In genomic region chr6:84573905-84574660, GRCm38 (mm10) we compare ENCODE assay signal across 8 mouse cellular contexts. TPM values are rescaled to one million over a fixed set of nuclear protein-coding genes. Genes with fewer than 3 reads are reported as not detected.
DNase-seq lines count a peak whose midpoint lies in the region; ATAC-seq and TF ChIP-seq lines count a peak whose summit lies in the region.

No protein-coding gene starts in this region.

- peak; percentile 32 to 35 for DNase-seq in cerebellum, postnatal 36 days
- no peak for DNase-seq in cerebellum, postnatal 4 days (ENCODE audit: low spot score in 2 of 2)
- no peak for DNase-seq in ES-E14 (ENCODE audit: low read depth, low spot score)
- DNase-seq in forelimb bud, embryonic 11.5 days (ENCODE audit: low read depth, low spot score): peak; percentile 30
- peak; percentile 45 for DNase-seq in limb, embryonic 14.5 days (ENCODE audit: low spot score)
- no peak for DNase-seq in B cell, adult 2 months
- no peak for DNase-seq in gastrocnemius, postnatal 4 days (ENCODE audit: low spot score in 2 of 2)
- no peak for DNase-seq in natural killer cell, adult 2 months (ENCODE audit: low spot score in 2 of 2)

- peaks cover 0 to 4% of the 10 kb centered on the region in 2 experiments; a peak in 2 of 4 replicates for H3K4me1 ChIP-seq in ES-E14 (ENCODE audit: control insufficient read depth in 2 of 2, insufficient read depth in 2 of 2, low read length in 2 of 2, poor library complexity in 1 of 2)
- peaks cover 26% of the 10 kb centered on the region for H3K4me1 ChIP-seq in limb, embryonic 14.5 days (ENCODE audit: control insufficient read depth, insufficient read depth, low read length)

- no peak for ATAC-seq in limb, embryonic 14.5 days (ENCODE audit: low FRiP score, low read depth)

- 42% methylated on average over 25 of the region's 25 CpGs for WGBS in limb, embryonic 14.5 days

- H3K4me3 ChIP-seq in ES-E14 (ENCODE audit: insufficient read depth in 1 of 2, low read depth in 1 of 2, low read length in 2 of 2, poor library complexity in 1 of 2, severe bottlenecking in 1 of 2): peak overlapping the region; percentile 59 to 67
- H3K4me3 ChIP-seq in limb, embryonic 14.5 days (replicated peaks; ENCODE audit: low read length): no peak overlapping the region

- no peak overlapping the region for H3K9ac ChIP-seq in ES-E14 (ENCODE audit: insufficient read depth, low read depth, low read length, poor library complexity, severe bottlenecking)
- no peak overlapping the region for H3K9ac ChIP-seq in limb, embryonic 14.5 days (ENCODE audit: low read depth, low read length, severe bottlenecking)

- TF ChIP-seq POLR2A in limb, embryonic 14.5 days (IDR thresholded peaks at IDR 0.05; ENCODE audit: borderline replicate concordance, extremely low read depth, insufficient read depth, insufficient read length): no peak

- no peaks in the 10 kb centered on the region for H3K36me3 ChIP-seq in ES-E14 (ENCODE audit: control insufficient read depth, insufficient read depth, low read length, poor library complexity, severe bottlenecking)
- H3K36me3 ChIP-seq in limb, embryonic 14.5 days (ENCODE audit: control insufficient read depth, insufficient read depth, low read length): peaks cover 54% of the 10 kb centered on the region

- H3K9me3 ChIP-seq in ES-E14 (ENCODE audit: control insufficient read depth, insufficient read depth, low read depth, low read length): no peaks in the 10 kb centered on the region
- no peaks in the 10 kb centered on the region for H3K9me3 ChIP-seq in limb, embryonic 14.5 days (ENCODE audit: control insufficient read depth, low read length)

- H3K27me3 ChIP-seq in limb, embryonic 14.5 days (ENCODE audit: control insufficient read depth, insufficient read depth, low read length): no peaks in the 10 kb centered on the region

- in situ Hi-C loops in ES-E14 (cut with MboI; ENCODE audit: low sequenced_read_pairs in 2 of 2, unreplicated experiment in 2 of 2): no loop called here

- no peak overlapping the region for H3K27ac ChIP-seq in ES-E14 (ENCODE audit: insufficient read depth, low read depth, low read length, poor library complexity, severe bottlenecking)
- H3K27ac ChIP-seq in limb, embryonic 14.5 days (replicated peaks; ENCODE audit: low read depth, low read length): no peak overlapping the region

- H3K4me2 ChIP-seq in limb, embryonic 14.5 days (replicated peaks; ENCODE audit: low read depth, low read length, severe bottlenecking): no peak overlapping the region

TF ChIP-seq in ES-E14, 5 proteins besides CTCF, POLR2A, EP300 and RAD21:
- TF ChIP-seq ZNF384 (IDR thresholded peaks at IDR 0.05; ENCODE audit: low read depth, low read length) (no peak), ZC3H11A (IDR thresholded peaks at IDR 0.05; ENCODE audit: borderline replicate concordance, low read depth, low read length) (no peak), HCFC1 (IDR thresholded peaks at IDR 0.05; ENCODE audit: borderline replicate concordance, insufficient read depth, low read length) (no peak), CHD2 (IDR thresholded peaks at IDR 0.05; ENCODE audit: low read depth, low read length) (no peak), MAFK (IDR thresholded peaks at IDR 0.05; ENCODE audit: insufficient read depth, low read depth, low read length) (no peak)

RNA-seq across cellular contexts. Expression of gene Cyp26b1, which starts 19.6 kb away (rescaled TPM):
- total RNA-seq in ES-E14 (2012; rRNA removed): 0.48 and 0.54 TPM in 2 replicates
- polyA plus RNA-seq in limb, embryonic 14.5 days (2012; rRNA removed): 20.1 and 26.1 TPM in 2 replicates
- polyA plus RNA-seq in limb, embryonic 14.5 days (2014; fragmentation: Nextera tagmentation; extraction: Ambion mirVana): 10.0 and 13.0 TPM in 2 replicates
- 1 to 10 TPM; 1.8 to 3.6 TPM for total RNA-seq in gastrocnemius, postnatal 4 days (2021)

Comparison
In these comparisons a context has a peak if more than half of its experiments do, and no peak if none do; other contexts are left out.
1. DNase-seq: peak in cerebellum, postnatal 36 days (2 of 2), forelimb bud, embryonic 11.5 days (single experiment) and limb, embryonic 14.5 days (single experiment); none in cerebellum, postnatal 4 days (0 of 2), ES-E14 (single experiment), B cell, adult 2 months (0 of 2), gastrocnemius, postnatal 4 days (0 of 2) and natural killer cell, adult 2 months (0 of 2).